Mouse (Mus musculus) heart, adult 2 months (tissue): Measurements from ENCODE around the gene Cyp2b10.

Source experiments
- CTCF ChIP-seq: fragments of 200-600 bp; IDR thresholded peaks from 2 replicates; pipeline ENCODE4 v1.8.1; 2022; ENCODE audit warnings: antibody characterized with exemption, mild to moderate bottlenecking, moderate library complexity
- EP300 ChIP-seq: fragments of 200-500 bp; IDR thresholded peaks from 2 replicates; pipeline ENCODE4 v1.6.1; 2011; ENCODE audit warnings: low read depth, low read length, control low read depth; ENCODE audit not compliant: insufficient read depth
- POLR2A ChIP-seq: fragments of 200-500 bp; IDR thresholded peaks from 2 replicates; pipeline ENCODE4 v1.6.1; 2011; ENCODE audit warnings: mild to moderate bottlenecking, low read depth, low read length, control low read depth; ENCODE audit not compliant: insufficient read depth

DNA sequence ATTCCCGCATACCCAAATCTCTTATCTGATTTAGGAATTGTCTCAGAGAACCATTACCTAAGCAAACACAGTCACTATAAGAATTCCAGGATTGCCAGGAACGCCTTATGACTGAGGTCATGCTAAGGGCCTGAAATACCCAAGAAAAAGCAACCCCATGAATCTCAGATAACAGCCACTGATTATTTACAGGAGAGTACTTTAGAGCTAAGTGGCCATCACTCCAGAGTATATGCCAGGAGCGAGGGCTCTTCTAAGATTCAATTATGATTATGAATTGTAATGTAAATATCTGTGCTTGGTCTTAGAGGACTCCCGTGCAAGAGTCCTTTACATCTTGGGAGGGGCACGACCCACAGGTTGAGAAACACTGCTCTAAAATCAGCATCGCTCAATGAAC, 10.0 kb downstream of the Cyp2b10 start:
- TF ChIP-seq CTCF: no peak
- no peak for TF ChIP-seq EP300
- no peak for TF ChIP-seq POLR2A
